Mouse (Mus musculus): ENCODE measurements around the gene Chrnb1. TPM values are rescaled to one million over a fixed set of nuclear protein-coding genes. Genes with fewer than 3 reads are reported as not detected.

The Chrnb1 gene
- total RNA-seq, 2 experiments from 2014 or later: 3.1 to 5.1 TPM

DNA sequence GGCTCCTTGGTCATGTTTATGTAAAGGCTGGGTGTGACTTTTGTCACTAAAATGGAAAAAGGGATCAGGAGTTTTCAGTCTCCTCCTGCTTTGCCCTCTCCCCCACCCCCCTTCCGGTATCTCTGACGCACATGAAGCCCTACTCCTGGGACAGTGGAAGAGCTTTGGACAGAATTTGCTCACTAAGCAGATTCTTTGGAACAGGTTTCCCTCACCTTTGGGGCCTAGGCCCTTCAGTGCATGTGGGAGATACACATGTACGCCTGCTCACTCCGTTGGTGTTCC is 28.2 kb downstream of the Chrnb1 start:
- no peak for DNase-seq

DNA sequence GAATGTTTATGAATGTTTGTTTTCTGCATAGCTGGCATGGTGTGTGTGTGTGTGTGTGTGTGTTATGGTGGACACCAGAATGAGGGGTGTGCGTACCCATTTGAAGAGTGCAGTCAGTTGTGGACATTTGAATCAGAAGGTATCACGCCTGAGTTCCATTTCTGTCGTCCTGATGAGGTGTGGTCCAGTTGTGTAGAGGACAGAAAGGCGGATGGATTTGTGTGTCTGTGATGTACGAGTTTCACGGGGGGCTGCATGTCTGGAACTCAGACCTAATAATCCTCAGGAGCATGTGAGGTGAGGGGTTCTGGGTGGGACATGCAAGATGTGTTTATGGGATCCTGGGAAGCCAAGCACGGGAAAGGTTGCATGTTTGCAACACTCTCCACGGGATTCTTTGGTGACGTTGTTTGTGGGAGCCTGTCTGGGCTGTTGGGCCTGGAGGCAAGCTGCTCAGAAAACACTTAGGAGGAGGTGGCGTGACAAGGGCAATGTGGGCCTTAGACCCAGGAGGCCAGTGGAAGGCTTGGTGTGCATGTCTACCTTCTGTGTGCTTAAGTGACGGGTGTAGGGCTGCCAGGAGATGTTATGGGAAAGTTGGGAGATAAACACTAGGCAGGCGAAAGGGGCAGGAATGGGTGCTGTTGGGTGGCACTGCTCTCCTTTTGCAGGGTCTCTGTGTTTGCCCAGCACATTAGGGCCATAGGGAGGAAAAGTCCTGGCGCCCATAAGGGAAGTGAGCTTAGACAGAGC is 28.7 kb downstream of the Chrnb1 start:
- DNase-seq: no peak

DNA sequence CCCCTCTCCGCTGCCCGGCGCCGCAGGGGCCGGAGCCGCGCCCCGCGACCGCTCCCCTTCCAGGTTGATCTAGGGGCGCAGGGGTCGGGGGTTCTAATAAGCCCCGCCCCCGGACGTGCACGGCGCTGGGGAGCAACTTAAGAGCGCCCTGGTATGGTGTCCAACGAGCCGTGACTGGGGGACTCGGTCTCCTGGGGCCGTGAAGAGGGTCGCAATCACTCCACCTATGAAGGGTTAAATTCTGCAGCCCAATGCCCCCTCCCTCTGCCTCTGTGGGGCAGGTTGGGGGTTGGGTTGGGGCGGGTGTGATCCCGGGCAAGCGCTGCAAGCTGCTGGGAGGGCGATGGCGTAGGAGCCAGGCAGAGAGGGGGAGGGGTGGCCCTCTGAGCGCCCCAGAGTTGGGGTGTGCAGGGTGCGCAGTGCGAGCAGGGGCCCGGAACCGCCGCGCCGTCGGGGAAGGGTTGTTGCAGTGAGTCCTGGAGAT is 29.6 kb downstream of the Chrnb1 start:
- DNase-seq: peak; percentile 80

DNA sequence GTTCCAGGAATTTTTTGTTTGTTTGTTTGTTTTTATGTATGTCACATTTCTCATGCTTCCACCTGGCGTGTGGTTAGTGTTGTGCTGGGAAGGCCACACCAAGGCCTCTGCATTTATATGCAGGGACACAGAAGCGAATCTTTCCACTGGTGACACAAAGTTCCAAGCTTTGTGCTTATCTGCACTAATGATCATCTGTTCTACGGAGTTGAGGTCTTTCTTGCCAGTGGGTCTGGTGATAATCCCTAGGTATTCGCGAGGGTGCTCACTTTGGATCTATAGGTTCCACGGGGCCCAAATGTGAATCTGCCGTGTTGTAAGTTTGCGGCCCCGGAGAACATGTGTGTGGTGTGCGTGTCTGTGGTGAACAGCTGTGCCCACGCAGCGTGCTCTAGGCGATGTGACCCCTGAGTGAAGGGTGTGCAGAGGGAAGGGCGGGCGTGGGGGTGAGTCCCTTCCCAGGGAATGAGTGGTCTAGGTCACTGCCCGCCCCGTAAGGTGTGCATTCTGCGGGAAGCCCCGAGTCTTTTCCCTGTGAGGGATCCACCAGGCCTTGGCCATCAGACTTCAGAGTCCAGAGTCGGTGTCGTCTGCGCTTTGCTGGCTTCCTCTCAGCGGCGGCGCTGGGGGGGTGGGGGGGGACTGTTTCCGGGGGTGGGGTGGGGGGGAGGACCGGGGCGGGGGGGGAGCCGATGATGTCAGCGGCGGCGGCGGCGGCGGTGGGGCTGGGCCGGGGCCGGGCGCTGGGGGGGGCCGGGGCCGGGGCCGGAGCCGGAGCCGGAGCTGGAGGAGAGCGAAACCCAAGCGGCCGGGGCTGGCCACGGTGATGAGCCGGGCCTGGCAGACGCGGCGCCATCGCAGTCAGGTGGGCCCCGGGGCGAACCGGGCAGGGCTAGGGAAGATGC is 30.3 kb downstream of the Chrnb1 start, which contains the start of gene Zbtb4:
Gene Zbtb4 (plus strand): TSS at position 692 of the 905 bp plus-strand sequence.
- peak; percentile 61 for DNase-seq

DNA sequence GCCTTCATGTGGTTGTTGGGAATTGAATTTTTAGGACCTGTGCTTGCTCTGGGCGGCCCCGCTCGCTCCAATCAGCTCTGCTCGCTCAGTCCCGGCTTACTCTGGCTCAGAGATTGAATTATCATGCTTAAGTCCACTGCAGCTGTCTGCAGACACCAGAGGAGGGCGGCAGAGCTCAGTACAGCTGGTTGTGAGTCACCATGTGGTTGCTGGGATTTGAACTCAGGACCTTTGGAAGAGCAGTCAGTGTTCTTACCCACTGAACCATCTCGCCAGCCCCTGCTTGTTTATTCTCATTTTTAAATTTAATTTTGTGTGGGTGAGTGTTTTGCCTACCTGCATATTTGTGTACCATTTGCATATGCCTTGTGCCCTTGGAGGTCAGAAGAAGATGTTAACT is 32.2 kb downstream of the Chrnb1 start:
- no peak for DNase-seq

DNA sequence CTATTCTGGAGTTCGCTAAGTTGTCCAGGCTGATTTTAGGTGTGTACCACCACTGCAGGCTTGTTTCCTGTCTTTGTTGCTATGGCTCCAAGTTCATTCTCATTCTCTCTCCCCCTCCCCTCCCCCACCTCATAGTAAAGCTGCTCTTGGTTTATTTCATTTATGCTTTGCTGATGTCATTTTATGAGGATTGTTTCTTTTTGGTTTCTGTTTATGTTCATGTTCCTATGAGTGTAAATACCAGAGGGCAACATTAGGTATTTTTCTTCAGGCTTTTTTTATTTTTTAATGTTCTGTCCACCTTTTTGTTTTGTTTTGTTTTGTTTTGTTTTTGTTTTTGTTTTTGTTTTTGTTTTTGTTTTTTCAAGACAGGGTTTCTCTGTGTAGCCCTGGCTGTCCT is 33.9 kb downstream of the Chrnb1 start, which contains the start of gene Slc35g3:
Gene Slc35g3 (minus strand): TSS at position 101 of the 400 bp plus-strand sequence.
- no peak for DNase-seq

DNA sequence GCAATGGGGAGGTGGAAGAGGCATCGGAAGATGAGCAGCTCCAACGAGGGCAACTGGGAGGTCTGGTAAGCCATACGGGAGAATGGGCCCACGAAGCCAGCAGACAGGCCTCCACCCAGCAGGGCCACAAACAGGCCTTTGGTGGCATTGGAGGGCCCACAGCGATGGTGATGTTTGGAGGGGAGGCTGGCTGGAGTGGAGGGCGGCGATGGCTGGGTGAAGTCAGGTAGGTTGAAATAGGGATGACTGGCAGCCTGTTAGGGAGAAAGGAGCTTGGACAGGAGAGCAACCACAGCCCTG is 34.9 kb downstream of the Chrnb1 start:
- DNase-seq: no peak

DNA sequence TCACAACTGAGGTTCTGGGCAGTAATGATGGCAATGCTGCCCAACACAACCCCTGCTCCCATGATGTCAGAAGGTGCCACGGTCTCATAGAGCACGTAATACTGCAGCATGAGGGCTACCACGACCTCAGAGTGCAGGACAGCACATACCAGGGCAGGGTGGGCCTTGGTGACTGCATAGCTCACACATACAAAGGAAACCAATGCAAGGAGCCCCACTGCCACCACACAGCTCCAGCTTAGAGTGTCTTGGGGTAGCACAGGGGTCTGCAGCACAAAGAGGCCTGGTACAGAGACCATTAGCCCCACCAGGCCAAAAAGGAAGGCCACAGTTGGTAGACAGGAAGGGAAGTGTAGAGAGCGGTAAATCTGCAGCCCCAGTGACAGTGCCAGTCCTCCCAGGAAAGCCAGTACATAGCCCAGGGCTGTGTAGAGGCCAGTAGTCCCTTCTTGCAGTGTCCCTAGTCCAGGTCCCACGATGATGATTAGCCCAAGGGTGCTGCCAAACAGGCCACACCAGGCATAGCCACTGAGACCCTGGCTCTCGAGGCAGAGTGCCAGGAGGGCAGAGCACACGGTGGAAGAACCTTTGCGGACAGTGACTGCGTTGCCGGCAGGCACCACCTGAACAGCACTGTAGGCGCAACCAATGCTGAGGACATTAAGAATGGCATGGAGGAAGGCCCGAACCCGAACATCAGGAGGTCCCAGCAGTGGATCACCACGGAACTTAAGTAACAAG is 35.4 kb downstream of the Chrnb1 start:
- no peak for DNase-seq

DNA sequence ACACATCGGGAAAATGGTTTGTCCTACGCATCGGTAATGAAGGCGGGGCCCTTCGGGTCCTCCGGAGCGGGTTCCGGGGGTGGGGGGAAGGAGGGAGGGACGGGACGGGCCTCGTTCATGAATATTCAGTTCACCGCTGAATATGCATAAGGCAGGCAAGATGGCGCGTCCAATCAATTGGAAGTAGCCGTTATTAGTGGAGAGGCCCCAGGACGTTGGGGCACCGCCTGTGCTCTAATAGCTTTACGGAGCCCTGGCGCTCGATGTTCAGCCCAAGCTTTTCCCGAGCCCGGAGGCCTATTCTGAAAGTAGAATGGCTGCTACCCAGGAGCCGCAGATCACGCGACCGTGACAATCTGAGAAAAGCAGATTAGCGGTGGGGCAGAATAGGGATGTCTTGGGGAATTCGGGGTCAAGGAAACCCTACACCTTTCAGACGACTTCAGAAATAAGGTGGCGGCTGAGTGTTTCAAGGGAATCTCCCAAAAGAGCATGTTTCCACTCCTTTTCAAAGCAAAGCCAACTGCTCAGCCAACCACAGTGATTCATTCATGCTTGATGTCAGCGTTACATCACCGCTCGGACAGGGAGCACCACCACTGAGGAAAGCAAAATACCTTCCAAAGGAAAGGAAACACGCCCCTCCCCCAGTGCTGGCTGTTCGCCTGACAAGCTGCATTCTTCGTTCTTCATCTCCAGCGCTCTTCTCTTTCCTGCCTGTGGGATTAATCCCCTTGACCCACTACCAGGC is 36.6 kb downstream of the Chrnb1 start:
- peak; percentile 87 for DNase-seq

DNA sequence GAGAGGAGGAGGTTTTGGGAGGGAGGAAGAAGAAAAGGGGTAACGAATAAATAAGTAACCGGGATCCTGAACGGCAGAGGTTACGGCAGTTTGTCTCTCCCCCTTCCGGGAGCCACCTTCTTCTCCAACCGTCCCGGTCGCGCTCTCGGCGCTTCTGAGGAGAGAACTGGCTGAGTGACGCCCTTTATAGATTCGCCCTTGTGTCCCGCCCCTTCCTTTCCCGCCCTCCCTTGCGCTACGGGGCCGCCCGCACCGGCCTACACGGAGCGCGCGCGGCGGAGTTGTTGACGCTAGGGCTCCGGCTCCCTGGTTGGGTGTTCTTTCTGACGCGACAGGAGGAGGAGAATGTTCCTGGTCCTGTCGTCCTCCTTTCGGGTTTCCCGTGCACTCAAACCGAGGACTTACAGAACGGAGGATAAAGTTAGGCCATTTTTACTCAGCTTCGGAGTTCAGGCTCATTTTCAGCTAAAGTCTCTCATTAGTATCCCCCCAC is 37.2 kb downstream of the Chrnb1 start, which contains the start of gene Polr2a:
Gene Polr2a (minus strand): TSS at position 160 of the 493 bp plus-strand sequence.
- peak; percentile 99 for DNase-seq

DNA sequence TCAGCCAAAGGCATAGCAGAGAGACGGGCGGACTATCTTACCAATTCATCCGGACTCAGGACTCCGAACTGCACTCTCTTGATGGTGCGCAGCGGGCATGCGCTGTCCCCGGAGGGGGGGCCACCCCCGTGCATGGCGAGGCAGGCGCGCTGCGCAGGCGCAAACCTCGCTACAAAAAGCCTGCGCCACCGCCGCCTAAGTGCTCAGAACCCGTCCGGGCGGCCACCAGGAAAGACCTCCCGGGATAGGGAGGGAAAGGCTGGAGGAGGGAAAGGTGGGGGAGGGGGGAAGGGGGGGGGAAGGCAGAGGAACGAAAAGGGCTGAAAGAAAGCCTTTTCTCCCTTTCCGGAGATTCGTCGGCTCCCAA is 37.7 kb downstream of the Chrnb1 start:
- peak; percentile 98 for DNase-seq

DNA sequence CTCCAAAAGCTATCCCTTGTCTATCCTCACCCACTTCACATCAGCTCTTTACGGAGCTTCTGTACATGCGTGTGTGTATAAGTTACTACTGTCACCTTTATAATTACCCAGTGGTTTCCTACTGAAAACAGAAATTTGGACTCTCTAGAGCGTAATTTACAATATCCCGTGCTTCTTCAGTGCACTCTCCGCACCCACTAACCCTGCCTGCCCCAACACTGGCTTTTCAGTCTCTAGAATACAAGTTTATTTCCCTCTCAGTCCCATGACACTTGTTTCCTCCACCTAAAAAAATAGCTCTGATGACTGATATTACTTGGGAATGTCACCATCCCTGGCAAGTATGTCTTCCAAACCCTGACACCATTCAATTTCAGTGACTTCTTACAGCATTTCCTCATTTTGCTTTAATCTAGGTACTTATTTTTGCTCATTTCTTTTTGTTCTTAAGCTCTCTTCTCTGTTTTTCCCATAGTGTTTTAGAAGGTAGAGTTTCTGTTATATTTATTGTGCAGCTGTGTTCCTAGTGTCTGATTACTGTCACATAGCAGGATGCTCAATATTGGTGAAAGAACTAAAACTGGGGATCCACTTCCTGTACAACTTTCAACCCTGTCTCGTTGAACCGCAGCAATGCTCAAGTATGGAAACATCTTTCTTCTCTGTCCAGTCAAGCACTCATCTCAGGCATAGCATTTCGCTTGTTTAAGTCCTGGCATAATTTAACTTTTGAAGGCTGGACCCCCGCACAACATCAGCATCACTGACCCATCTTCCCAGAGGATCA is 38.2 kb downstream of the Chrnb1 start:
- no peak for DNase-seq

DNA sequence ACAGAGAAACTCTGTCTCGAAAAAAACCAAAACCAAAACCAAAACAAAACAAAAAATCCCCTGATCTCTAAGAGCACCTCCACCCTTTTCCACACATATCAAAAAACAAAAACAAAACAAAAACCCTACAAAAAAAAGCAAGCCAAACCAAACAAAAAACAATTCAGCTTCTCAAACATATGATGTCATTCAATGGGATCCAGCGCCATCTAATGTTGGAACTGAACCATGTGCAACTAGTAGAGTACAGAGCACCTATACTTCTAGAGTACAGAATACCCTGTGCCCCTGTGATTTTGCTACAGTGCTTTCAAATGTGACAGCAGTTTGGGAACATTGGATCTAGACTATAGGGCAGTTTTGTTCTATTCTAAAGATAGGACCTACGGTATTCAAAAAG is 41.0 kb downstream of the Chrnb1 start:
- DNase-seq: peak; percentile 60

DNA sequence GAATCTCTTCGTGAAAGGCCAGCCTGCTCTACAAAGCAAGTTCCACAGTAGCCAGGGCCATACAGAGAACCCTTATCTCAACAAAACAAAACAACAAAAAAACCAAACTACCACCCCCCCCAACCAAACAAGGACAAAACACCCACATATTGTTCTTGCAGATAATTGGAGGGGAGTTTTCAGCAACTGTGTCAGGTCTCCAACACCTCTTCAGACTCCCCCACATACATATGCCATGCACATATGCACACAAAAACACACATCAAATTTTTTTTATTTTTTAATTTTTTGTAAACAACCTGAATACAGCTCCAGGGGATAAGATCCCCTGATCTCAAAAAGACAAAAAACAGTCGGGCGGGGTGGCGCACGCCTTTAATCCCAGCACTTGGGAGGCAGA is 41.5 kb downstream of the Chrnb1 start:
- DNase-seq: no peak

DNA sequence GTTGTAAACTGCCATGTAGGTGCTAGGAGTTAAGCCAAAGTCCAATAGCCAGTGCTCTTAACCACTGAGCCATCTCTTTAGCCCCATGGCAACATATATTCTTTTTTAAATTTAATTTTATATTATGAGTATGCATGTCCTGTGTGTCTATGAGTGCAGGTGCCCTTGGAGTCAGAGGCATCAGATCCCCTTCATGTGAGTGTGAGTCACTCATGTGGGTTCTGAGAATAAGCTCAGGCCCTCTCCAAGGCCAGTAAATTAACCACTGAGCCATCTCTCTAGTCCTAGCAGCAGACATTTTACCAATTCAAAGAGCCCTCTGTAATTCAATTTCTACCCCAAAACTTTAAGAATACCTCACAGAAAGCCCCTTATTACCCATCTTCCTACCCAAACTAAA is 43.1 kb downstream of the Chrnb1 start:
- DNase-seq: no peak

DNA sequence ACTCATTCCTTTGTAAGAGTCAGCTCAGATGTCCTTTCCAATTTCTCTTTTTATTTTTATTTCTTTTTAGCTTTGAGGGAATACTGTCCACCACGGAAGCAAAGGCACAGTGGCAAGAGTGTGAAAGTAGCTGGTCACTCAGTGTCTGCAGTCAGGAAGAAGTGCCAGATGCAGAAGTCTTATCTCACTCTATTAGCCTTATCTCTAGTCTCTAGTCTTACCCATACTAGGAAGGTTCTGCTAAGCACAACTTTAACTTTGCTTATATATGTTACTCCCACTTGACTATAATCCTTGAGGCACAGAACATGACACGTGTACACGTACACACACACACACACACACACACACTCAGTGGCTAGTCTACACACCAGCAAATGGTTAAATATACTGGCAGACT is 44.1 kb downstream of the Chrnb1 start:
- DNase-seq: no peak

Other genes starting within 250 kb of the Chrnb1 start
- gene Dnah2, start 246.8 kb downstream of the Chrnb1 start, total RNA-seq (2021): under 1 TPM; 0.20 to 0.50 TPM
- 100 to 1,000 TPM in 1 of 2 experiments, 10 to 100 TPM in 1; 98.5 to 117 TPM for gene Efnb3, start 235.7 kb downstream of the Chrnb1 start, total RNA-seq (2021)
- gene Wrap53, start 215.7 kb downstream of the Chrnb1 start, total RNA-seq (2021): 1 to 10 TPM; 5.8 to 7.0 TPM
- 10 to 100 TPM; 41.6 to 46.1 TPM for gene Trp53, start 215.6 kb downstream of the Chrnb1 start, total RNA-seq (2021)
- 10 to 100 TPM; 27.0 to 29.1 TPM for gene Atp1b2, start 190.0 kb downstream of the Chrnb1 start, total RNA-seq (2021)
- not detected for gene Shbg, start 178.0 kb downstream of the Chrnb1 start, total RNA-seq (2021)
- gene Sat2, start 173.9 kb downstream of the Chrnb1 start, total RNA-seq (2021): 1 to 10 TPM; 5.3 to 6.7 TPM
- gene Fxr2, start 163.0 kb downstream of the Chrnb1 start, total RNA-seq (2021): 10 to 100 TPM; 81.4 to 83.6 TPM
- gene Sox15, start 140.6 kb downstream of the Chrnb1 start, total RNA-seq (2021): not detected
- 10 to 100 TPM; 34.3 to 36.3 TPM for gene Mpdu1, start 133.3 kb downstream of the Chrnb1 start, total RNA-seq (2021)
- gene Cd68, start 129.8 kb downstream of the Chrnb1 start, total RNA-seq (2021): 1 to 10 TPM; 4.0 to 6.0 TPM
- gene Eif4a1, start 123.5 kb downstream of the Chrnb1 start, total RNA-seq (2021): 100 to 1,000 TPM; 535 to 537 TPM
- gene Senp3, start 113.9 kb downstream of the Chrnb1 start, total RNA-seq (2021): 10 to 100 TPM; 58.0 to 61.3 TPM
- gene Tnfsf13, start 110.2 kb downstream of the Chrnb1 start, total RNA-seq (2021): 1 to 10 TPM; 2.3 to 2.6 TPM
- 10 to 100 TPM; 13.7 to 16.4 TPM for gene Tnfsf12, start 100.1 kb downstream of the Chrnb1 start, total RNA-seq (2021)
- gene Tnfsfm13, start 99.8 kb downstream of the Chrnb1 start, total RNA-seq (2021): 1 to 10 TPM; 1.9 to 3.0 TPM
- 10 to 100 TPM; 53.7 TPM for gene Polr2a, start 37.3 kb downstream of the Chrnb1 start, total RNA-seq (2021)
- not detected for gene Slc35g3, start 34.0 kb downstream of the Chrnb1 start, total RNA-seq (2021)
- gene Zbtb4, start 30.0 kb downstream of the Chrnb1 start, total RNA-seq (2021): 10 to 100 TPM; 34.1 to 36.8 TPM
- 1 to 10 TPM; 3.1 to 3.7 TPM for gene Fgf11, start 5.9 kb upstream of the Chrnb1 start, total RNA-seq (2021)
- gene Tmem102, start 9.7 kb upstream of the Chrnb1 start, total RNA-seq (2021): under 1 TPM; 0.60 to 0.92 TPM
- gene Gm39566, start 19.4 kb upstream of the Chrnb1 start, total RNA-seq (2021): not detected
- not detected for gene Spem2, start 22.5 kb upstream of the Chrnb1 start, total RNA-seq (2021)
- not detected for gene Spem1, start 26.2 kb upstream of the Chrnb1 start, total RNA-seq (2021)
- gene Nlgn2, start 41.8 kb upstream of the Chrnb1 start, total RNA-seq (2021): 10 to 100 TPM; 11.0 to 11.6 TPM
- gene Tmem256, start 42.6 kb upstream of the Chrnb1 start, total RNA-seq (2021): 100 to 1,000 TPM; 143 to 166 TPM
- 10 to 100 TPM; 59.7 to 59.9 TPM for gene Plscr3, start 50.4 kb upstream of the Chrnb1 start, total RNA-seq (2021)
- gene Tnk1, start 62.8 kb upstream of the Chrnb1 start, total RNA-seq (2021): not detected
- gene Tmem95, start 82.1 kb upstream of the Chrnb1 start, total RNA-seq (2021): not detected
- gene Kctd11, start 85.5 kb upstream of the Chrnb1 start, total RNA-seq (2021): 1 to 10 TPM; 3.3 TPM
- 1 to 10 TPM; 2.8 to 3.2 TPM for gene Acap1, start 99.6 kb upstream of the Chrnb1 start, total RNA-seq (2021)
- gene 2810408A11Rik, start 105.0 kb upstream of the Chrnb1 start, total RNA-seq (2021): 1 to 10 TPM; 5.2 to 6.2 TPM
- 10 to 100 TPM; 45.8 to 48.5 TPM for gene Neurl4, start 105.1 kb upstream of the Chrnb1 start, total RNA-seq (2021)
- gene Gps2, start 117.9 kb upstream of the Chrnb1 start, total RNA-seq (2021): 10 to 100 TPM; 29.6 to 33.0 TPM
- 100 to 1,000 TPM; 550 to 556 TPM for gene Eif5a, start 126.0 kb upstream of the Chrnb1 start, total RNA-seq (2021)
- 10 to 100 TPM; 24.8 to 35.7 TPM for gene Ybx2, start 139.9 kb upstream of the Chrnb1 start, total RNA-seq (2021)
- gene Slc2a4, start 152.2 kb upstream of the Chrnb1 start, total RNA-seq (2021): 100 to 1,000 TPM in 1 of 2 experiments, 10 to 100 TPM in 1; 97.9 to 101 TPM
- under 1 TPM in 1 of 2 experiments, not detected in 1; 0.76 TPM for gene Cldn7, start 168.8 kb upstream of the Chrnb1 start, total RNA-seq (2021)
- gene Ctdnep1, start 185.2 kb upstream of the Chrnb1 start, total RNA-seq (2021): 100 to 1,000 TPM; 132 to 144 TPM
- gene Elp5, start 186.6 kb upstream of the Chrnb1 start, total RNA-seq (2021): 10 to 100 TPM; 63.1 to 64.6 TPM
- 100 to 1,000 TPM; 271 TPM for gene Gabarap, start 195.2 kb upstream of the Chrnb1 start, total RNA-seq (2021)
- gene Phf23, start 199.8 kb upstream of the Chrnb1 start, total RNA-seq (2021): 10 to 100 TPM; 25.0 to 30.3 TPM
- gene Dvl2, start 204.7 kb upstream of the Chrnb1 start, total RNA-seq (2021): 10 to 100 TPM; 13.1 to 14.0 TPM
- gene Acadvl, start 219.5 kb upstream of the Chrnb1 start, total RNA-seq (2021): 100 to 1,000 TPM; 862 to 957 TPM
- gene Dlg4, start 221.0 kb upstream of the Chrnb1 start, total RNA-seq (2021): 10 to 100 TPM; 13.2 to 15.5 TPM

Data from heart, postnatal 4 days (tissue).